Mouse (Mus musculus): ENCODE measurements at regions not wholly inside any gene's neighbourhood (a gene's known extent, or its start where the extent isn't known, plus 50 kb on each side); places are given as distances from the start of the nearest gene placed in this dataset.

GRCm38 (mm10) chr15:60719332-60719731 lies 134.2 kb downstream of the Fam84b start:
- no peak for TF ChIP-seq POLR2A (IDR thresholded peaks at IDR 0.05; ENCODE audit: control insufficient read depth, low read depth, low read length)
- TF ChIP-seq CTCF (IDR thresholded peaks at IDR 0.05; ENCODE audit: control insufficient read depth, insufficient read depth, insufficient replicate concordance, low read depth, low read length), result no peak
- no peak overlapping the region for H3K4me3 ChIP-seq (ENCODE audit: control insufficient read depth, low read depth, low read length)
- H3K27ac ChIP-seq (ENCODE audit: control insufficient read depth, insufficient read depth, low read depth, low read length), result no peak overlapping the region
- H3K4me1 ChIP-seq (ENCODE audit: control insufficient read depth, insufficient read depth, low read length), result no peaks in the 10 kb centered on the region
- no peaks in the 10 kb centered on the region for H3K27me3 ChIP-seq (ENCODE audit: control insufficient read depth, insufficient read depth, low read length)
- no peaks in the 10 kb centered on the region for H3K36me3 ChIP-seq (ENCODE audit: control insufficient read depth, insufficient read depth, low read length)

GRCm38 (mm10) chr15:60708678-60709077 lies 144.9 kb downstream of the Fam84b start:
- H3K27ac ChIP-seq (ENCODE audit: control insufficient read depth, insufficient read depth, low read depth, low read length), result no peak overlapping the region
- H3K4me3 ChIP-seq (ENCODE audit: control insufficient read depth, low read depth, low read length), result no peak overlapping the region
- H3K4me1 ChIP-seq (ENCODE audit: control insufficient read depth, insufficient read depth, low read length), result no peaks in the 10 kb centered on the region
- H3K27me3 ChIP-seq (ENCODE audit: control insufficient read depth, insufficient read depth, low read length), result no peaks in the 10 kb centered on the region
- no peak for TF ChIP-seq POLR2A (IDR thresholded peaks at IDR 0.05; ENCODE audit: control insufficient read depth, low read depth, low read length)
- no peaks in the 10 kb centered on the region for H3K36me3 ChIP-seq (ENCODE audit: control insufficient read depth, insufficient read depth, low read length)

- no peak overlapping the region for H3K4me3 ChIP-seq (ENCODE audit: control insufficient read depth, low read depth, low read length)
- no peaks in the 10 kb centered on the region for H3K36me3 ChIP-seq (ENCODE audit: control insufficient read depth, insufficient read depth, low read length)
- no peaks in the 10 kb centered on the region for H3K4me1 ChIP-seq (ENCODE audit: control insufficient read depth, insufficient read depth, low read length)
- no peaks in the 10 kb centered on the region for H3K27me3 ChIP-seq (ENCODE audit: control insufficient read depth, insufficient read depth, low read length)
- TF ChIP-seq POLR2A (IDR thresholded peaks at IDR 0.05; ENCODE audit: control insufficient read depth, low read depth, low read length) (no peak), CTCF (IDR thresholded peaks at IDR 0.05; ENCODE audit: control insufficient read depth, insufficient read depth, insufficient replicate concordance, low read depth, low read length) (no peak)
- H3K27ac ChIP-seq (ENCODE audit: control insufficient read depth, insufficient read depth, low read depth, low read length), result no peak overlapping the region
These were observed 147.6 kb downstream of the Fam84b start for GRCm38 (mm10) chr15:60706009-60706408.

- no peaks in the 10 kb centered on the region for H3K36me3 ChIP-seq (ENCODE audit: control insufficient read depth, insufficient read depth, low read length)
- no peaks in the 10 kb centered on the region for H3K4me1 ChIP-seq (ENCODE audit: control insufficient read depth, insufficient read depth, low read length)
- TF ChIP-seq CTCF (IDR thresholded peaks at IDR 0.05; ENCODE audit: control insufficient read depth, insufficient read depth, insufficient replicate concordance, low read depth, low read length) (no peak), POLR2A (IDR thresholded peaks at IDR 0.05; ENCODE audit: control insufficient read depth, low read depth, low read length) (no peak)
- H3K27ac ChIP-seq (ENCODE audit: control insufficient read depth, insufficient read depth, low read depth, low read length), result no peak overlapping the region
- no peaks in the 10 kb centered on the region for H3K27me3 ChIP-seq (ENCODE audit: control insufficient read depth, insufficient read depth, low read length)
- no peak overlapping the region for H3K4me3 ChIP-seq (ENCODE audit: control insufficient read depth, low read depth, low read length)
These were observed 152.3 kb downstream of the Fam84b start for GRCm38 (mm10) chr15:60701273-60701672.

GRCm38 (mm10) chr15:60694746-60695145 lies 158.8 kb downstream of the Fam84b start:
- Histone ChIP-seq H3K27me3 (ENCODE audit: control insufficient read depth, insufficient read depth, low read length) (no peaks in the 10 kb centered on the region), H3K4me3 (ENCODE audit: control insufficient read depth, low read depth, low read length) (no peak overlapping the region), H3K36me3 (ENCODE audit: control insufficient read depth, insufficient read depth, low read length) (no peaks in the 10 kb centered on the region), H3K27ac (ENCODE audit: control insufficient read depth, insufficient read depth, low read depth, low read length) (no peak overlapping the region), H3K4me1 (ENCODE audit: control insufficient read depth, insufficient read depth, low read length) (no peaks in the 10 kb centered on the region)
- no peak for TF ChIP-seq POLR2A (IDR thresholded peaks at IDR 0.05; ENCODE audit: control insufficient read depth, low read depth, low read length)
- no peak for TF ChIP-seq CTCF (IDR thresholded peaks at IDR 0.05; ENCODE audit: control insufficient read depth, insufficient read depth, insufficient replicate concordance, low read depth, low read length)

- no peak for TF ChIP-seq CTCF (IDR thresholded peaks at IDR 0.05; ENCODE audit: control insufficient read depth, insufficient read depth, insufficient replicate concordance, low read depth, low read length)
- TF ChIP-seq POLR2A (IDR thresholded peaks at IDR 0.05; ENCODE audit: control insufficient read depth, low read depth, low read length), result no peak
- no peaks in the 10 kb centered on the region for H3K27me3 ChIP-seq (ENCODE audit: control insufficient read depth, insufficient read depth, low read length)
- H3K4me3 ChIP-seq (ENCODE audit: control insufficient read depth, low read depth, low read length), result no peak overlapping the region
- no peaks in the 10 kb centered on the region for H3K4me1 ChIP-seq (ENCODE audit: control insufficient read depth, insufficient read depth, low read length)
- H3K27ac ChIP-seq (ENCODE audit: control insufficient read depth, insufficient read depth, low read depth, low read length), result no peak overlapping the region
- no peaks in the 10 kb centered on the region for H3K36me3 ChIP-seq (ENCODE audit: control insufficient read depth, insufficient read depth, low read length)
These were observed 159.7 kb downstream of the Fam84b start for GRCm38 (mm10) chr15:60693751-60694500.

GRCm38 (mm10) chr15:60692718-60693597 lies 160.6 kb downstream of the Fam84b start:
- no peak for TF ChIP-seq POLR2A (IDR thresholded peaks at IDR 0.05; ENCODE audit: control insufficient read depth, low read depth, low read length)
- no peak for TF ChIP-seq CTCF (IDR thresholded peaks at IDR 0.05; ENCODE audit: control insufficient read depth, insufficient read depth, insufficient replicate concordance, low read depth, low read length)
- Histone ChIP-seq H3K4me1 (ENCODE audit: control insufficient read depth, insufficient read depth, low read length) (no peaks in the 10 kb centered on the region), H3K36me3 (ENCODE audit: control insufficient read depth, insufficient read depth, low read length) (no peaks in the 10 kb centered on the region), H3K27me3 (ENCODE audit: control insufficient read depth, insufficient read depth, low read length) (no peaks in the 10 kb centered on the region), H3K27ac (ENCODE audit: control insufficient read depth, insufficient read depth, low read depth, low read length) (no peak overlapping the region), H3K4me3 (ENCODE audit: control insufficient read depth, low read depth, low read length) (no peak overlapping the region)

All from testis, adult 2 months (tissue).